ENCODE assay signal across 15 mouse cellular contexts in the genomic region with DNA sequence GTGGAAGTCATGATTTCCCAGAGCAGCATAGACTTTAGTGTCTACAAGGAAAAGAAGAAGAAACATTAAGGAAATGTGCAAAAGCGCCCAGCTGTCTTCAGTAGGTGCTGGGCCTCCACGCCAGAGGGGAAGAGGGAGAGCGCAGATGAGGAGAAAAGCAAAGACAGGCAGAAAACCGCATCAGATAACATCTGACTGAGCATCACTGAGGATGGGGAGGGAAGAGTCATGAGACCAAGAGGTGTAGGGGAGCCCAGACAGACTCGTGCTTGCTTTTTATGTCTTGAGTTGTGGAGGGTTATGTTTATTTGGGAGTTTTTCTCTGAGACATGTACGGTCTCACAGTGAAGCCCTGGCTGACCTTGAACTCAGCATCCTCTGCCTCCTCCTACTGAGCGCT. TPM values are rescaled to one million over a fixed set of nuclear protein-coding genes. Genes with fewer than 3 reads are reported as not detected.
"Had no signal": no experiment of that assay in that cellular context is flagged by ENCODE, and none has a peak within 500 bp of the region (broad histone marks: within the 10 kb centered on the region; RNA-seq: fewer than 3 reads in every experiment).

No protein-coding gene starts in this region.

- H3K4me3 ChIP-seq: liver, embryonic 12.5 days; megakaryocyte, embryonic 14.5 days; midbrain, embryonic 13.5 days; midbrain, embryonic 15.5 days; myocyte; neural tube, embryonic 12.5 days; stomach, embryonic 15.5 days had no signal

- H3K4me1 ChIP-seq: neural tube, embryonic 12.5 days had no signal

- H3K27ac ChIP-seq: liver, embryonic 12.5 days; liver, embryonic 14.5 days; midbrain, embryonic 13.5 days; midbrain, embryonic 15.5 days; neural tube, embryonic 12.5 days; stomach, embryonic 15.5 days; stomach, postnatal 0 days had no signal

- H3K36me3 ChIP-seq: liver, embryonic 12.5 days; midbrain, embryonic 13.5 days; midbrain, embryonic 15.5 days; neural tube, embryonic 12.5 days; stomach, embryonic 15.5 days had no signal

- DNase-seq: lung, adult 18-20 months; lung, embryonic 14.5 days; lung, postnatal 10 days; lung, postnatal 4 days; right cerebral cortex, postnatal 14 days; thymus, postnatal 4 days had no signal

- H3K27me3 ChIP-seq: liver, embryonic 12.5 days; midbrain, embryonic 13.5 days; midbrain, embryonic 15.5 days; neural tube, embryonic 12.5 days; stomach, embryonic 15.5 days had no signal

RNA-seq across cellular contexts. Expression of gene Themis2, which starts 54.7 kb away (rescaled TPM):
- polyA plus RNA-seq: myocyte had no signal
